Mouse (Mus musculus) stomach, embryonic 15.5 days (tissue): ENCODE results near the gene Bcl11b. TPM values are rescaled to one million over a fixed set of nuclear protein-coding genes. Genes with fewer than 3 reads are reported as not detected.

Experiments
- ATAC-seq: fragments of 200-750 bp; cut with Nextera tagmentation; 2 replicates; pipeline ENCODE4 v1.8.0; 2017; ENCODE audit warnings: low read depth, moderate number of reproducible peaks, moderate TSS enrichment; ENCODE audit not compliant: insufficient read depth, low FRiP score
- H3K27ac ChIP-seq: fragments of 300-500 bp; sonication (generic); 2 replicates; pipeline ENCODE4 v1.5.1; 2015; ENCODE audit warnings: mild to moderate bottlenecking, inconsistent platforms
- H3K27me3 ChIP-seq: fragments of 300-500 bp; sonication (generic); replicated peaks from 2 replicates; pipeline ENCODE4 v1.6.1; 2015; ENCODE audit warnings: inconsistent platforms
- H3K36me3 ChIP-seq: fragments of 300-500 bp; sonication (generic); 2 replicates; pipeline ENCODE4 v1.6.1; 2015; ENCODE audit warnings: inconsistent platforms
- H3K4me1 ChIP-seq: fragments of 300-500 bp; sonication (generic); 2 replicates; pipeline ENCODE4 v1.6.1; 2015; ENCODE audit warnings: inconsistent platforms
- H3K4me2 ChIP-seq: fragments of 300-500 bp; sonication (generic); 2 replicates; pipeline ENCODE4 v1.6.1; 2015; ENCODE audit warnings: mild to moderate bottlenecking, inconsistent platforms
- H3K4me3 ChIP-seq: fragments of 300-500 bp; sonication (generic); replicated peaks from 2 replicates; pipeline ENCODE4 v1.5.1; 2015; ENCODE audit warnings: inconsistent platforms
- H3K9ac ChIP-seq: fragments of 300-500 bp; sonication (generic); 2 replicates; pipeline ENCODE4 v1.6.1; 2015; ENCODE audit warnings: inconsistent platforms
- H3K9me3 ChIP-seq: fragments of 300-500 bp; sonication (generic); 2 replicates; pipeline ENCODE4 v1.6.1; 2016; ENCODE audit warnings: inconsistent platforms
- WGBS: fragments of 180-500 bp; shearing (Covaris S2); methylation state at CpG from one replicate; pipeline ENCODE4 v1.1.7; 2015; 5-methylcytosine and 5-hydroxymethylcytosine counted together
- polyA plus RNA-seq: library from polyadenylated mRNA; unstranded; fragments of >200 nt; fragmentation: Nextera tagmentation; extraction: Ambion mirVana; gene quantifications from 2 replicates; pipeline ENCODE4 v1.2.1, GENCODE M21; 2015

Gene Bcl11b
- polyA plus RNA-seq, 1 experiment from 2014 or later: 5.7 TPM

DNA sequence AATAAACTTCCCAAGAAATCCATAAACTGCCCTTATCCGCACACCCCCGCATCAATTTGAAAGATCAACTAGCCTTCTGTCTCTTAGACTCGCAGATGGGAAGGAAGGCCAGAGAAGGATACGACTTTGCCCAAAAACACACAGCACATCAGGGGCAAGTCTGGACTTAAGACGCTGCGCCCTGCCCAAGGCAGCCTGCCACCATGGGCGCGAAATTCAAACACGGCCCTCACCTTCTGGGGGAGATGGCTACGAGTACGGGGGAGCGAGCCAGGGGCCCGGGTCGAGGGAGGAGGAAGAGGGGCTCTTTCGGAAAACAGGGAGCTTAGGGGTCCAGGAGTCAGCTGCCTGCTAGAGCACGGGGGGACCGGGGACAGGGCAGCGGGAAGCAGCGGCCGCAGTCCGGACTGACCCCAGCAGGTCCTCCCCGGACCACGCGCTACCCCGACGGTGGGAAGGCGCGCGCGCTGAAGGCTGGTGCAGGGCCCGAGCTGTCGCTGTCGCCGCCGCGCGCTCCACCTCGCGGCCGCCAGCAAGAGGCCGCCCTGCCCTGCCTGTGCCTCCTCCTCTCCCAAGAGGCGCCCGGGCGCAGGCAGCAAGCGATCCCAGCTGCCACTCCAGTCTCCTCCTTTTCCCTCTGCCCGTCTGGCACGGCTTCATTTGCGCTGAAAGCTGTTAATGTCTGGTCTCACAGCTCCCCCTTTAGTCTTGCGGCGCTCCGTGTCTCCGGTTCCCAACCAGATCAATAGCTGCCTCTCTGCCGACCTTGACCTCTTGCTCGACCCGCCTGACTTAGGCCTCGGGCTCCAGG lies 2.6 kb upstream of the Bcl11b start:
- H3K9ac ChIP-seq: 0 out of 2 replicates have a peak overlapping the region, but pooled peaks have one; percentile 9
- H3K27me3 ChIP-seq: peaks cover 30% of the 10 kb centered on the region
- no peak overlapping the region for H3K27ac ChIP-seq
- H3K4me1 ChIP-seq: peaks cover 23% of the 10 kb centered on the region
- peak overlapping the region; percentile 97 for H3K4me2 ChIP-seq
- H3K36me3 ChIP-seq: no peaks in the 10 kb centered on the region
- H3K9me3 ChIP-seq: no peaks in the 10 kb centered on the region
- WGBS: 2% methylated on average over 41 of the region's 56 CpGs
- H3K4me3 ChIP-seq: peak overlapping the region; percentile 41
- peak; percentile 65; the same call in 1 of the 2 replicates for ATAC-seq

- Histone ChIP-seq H3K36me3 (no peaks in the 10 kb centered on the region), H3K9ac (0 out of 2 replicates have a peak overlapping the region, but pooled peaks have one; percentile 8), H3K9me3 (no peaks in the 10 kb centered on the region), H3K4me2 (peak overlapping the region; percentile 97), H3K4me1 (peaks cover 23% of the 10 kb centered on the region), H3K27ac (peak overlapping the region; percentile 65), H3K27me3 (peaks cover 32% of the 10 kb centered on the region), H3K4me3 (peak overlapping the region; percentile 76)
- WGBS: 11% methylated on average over 14 of the region's 14 CpGs
- ATAC-seq: no peak
Measured at GRCm38 (mm10) chr12:108005488-108005800, 2.0 kb upstream of the Bcl11b start.

GRCm38 (mm10) chr12:108004701-108005487 lies 1.5 kb upstream of the Bcl11b start:
- H3K4me2 ChIP-seq: peak overlapping the region; percentile 97
- peak overlapping the region; percentile 65 for H3K27ac ChIP-seq
- H3K9ac ChIP-seq: 0 out of 2 replicates have a peak overlapping the region, but pooled peaks have one; percentile 8
- H3K27me3 ChIP-seq: peaks cover 36% of the 10 kb centered on the region
- H3K4me3 ChIP-seq: peak overlapping the region; percentile 76
- peak; percentile 36; the same call in 1 of the 2 replicates for ATAC-seq
- peaks cover 23% of the 10 kb centered on the region for H3K4me1 ChIP-seq
- no peaks in the 10 kb centered on the region for H3K9me3 ChIP-seq
- no peaks in the 10 kb centered on the region for H3K36me3 ChIP-seq
- WGBS: 1% methylated on average over 43 of the region's 43 CpGs

GRCm38 (mm10) chr12:108003928-108004327 lies 526 bp upstream of the Bcl11b start:
- no peaks in the 10 kb centered on the region for H3K36me3 ChIP-seq
- peak overlapping the region; percentile 97 for H3K4me2 ChIP-seq
- peak; percentile 67 for ATAC-seq
- H3K27me3 ChIP-seq: peaks cover 36% of the 10 kb centered on the region
- H3K9me3 ChIP-seq: no peaks in the 10 kb centered on the region
- peak overlapping the region; percentile 62 for H3K9ac ChIP-seq
- under 1% methylated on average over 35 of the region's 35 CpGs for WGBS
- peaks cover 23% of the 10 kb centered on the region for H3K4me1 ChIP-seq
- peak overlapping the region; percentile 91 for H3K27ac ChIP-seq
- H3K4me3 ChIP-seq: peak overlapping the region; percentile 76

DNA sequence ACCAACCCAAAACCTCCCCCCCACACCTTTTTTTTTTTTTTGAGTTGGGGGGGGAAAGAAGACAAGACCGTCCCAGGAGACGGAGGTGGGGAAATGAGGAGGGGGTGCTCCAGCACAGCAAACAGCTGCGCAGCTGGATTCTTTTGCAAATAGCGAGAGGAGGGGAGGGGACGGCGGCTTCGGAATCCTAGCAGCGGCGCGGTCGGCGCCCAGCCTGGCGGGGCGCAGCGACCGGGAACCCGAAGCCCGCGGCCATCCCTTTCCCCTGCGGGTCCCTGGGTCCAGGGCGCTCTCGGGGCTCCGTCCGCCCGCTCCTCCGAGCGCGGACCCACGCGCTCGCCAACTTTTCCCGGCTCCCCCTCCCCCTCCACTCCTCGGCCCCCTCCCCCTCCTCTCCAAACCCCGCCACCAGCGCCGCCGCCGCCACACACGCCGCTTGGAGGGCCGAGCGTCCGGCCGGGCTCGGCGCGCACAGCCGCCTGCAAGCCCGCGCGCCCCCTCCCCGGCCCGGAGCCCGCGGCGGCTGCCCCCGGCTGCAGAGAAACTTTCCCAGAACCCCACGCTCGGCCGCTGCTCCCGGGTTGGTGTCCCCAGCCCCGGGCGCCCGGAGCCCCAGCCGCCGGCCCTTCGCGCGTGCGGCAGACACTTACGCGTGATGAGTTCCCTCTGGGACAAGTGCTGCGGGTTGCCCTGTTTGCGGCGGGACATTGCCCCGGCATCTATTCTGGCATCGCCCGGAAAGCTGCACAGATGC lies 789 bp downstream of the Bcl11b start:
- H3K4me3 ChIP-seq: peak overlapping the region; percentile 76
- H3K4me1 ChIP-seq: peaks cover 29% of the 10 kb centered on the region
- H3K27me3 ChIP-seq: peaks cover 40% of the 10 kb centered on the region
- 0 out of 2 replicates have a peak overlapping the region, but pooled peaks have one; percentile 1 for H3K27ac ChIP-seq
- under 1% methylated on average over 52 of the region's 78 CpGs for WGBS
- H3K36me3 ChIP-seq: no peaks in the 10 kb centered on the region
- peak overlapping the region; percentile 62 for H3K9ac ChIP-seq
- no peak for ATAC-seq
- no peaks in the 10 kb centered on the region for H3K9me3 ChIP-seq
- H3K4me2 ChIP-seq: peak overlapping the region; percentile 97

DNA sequence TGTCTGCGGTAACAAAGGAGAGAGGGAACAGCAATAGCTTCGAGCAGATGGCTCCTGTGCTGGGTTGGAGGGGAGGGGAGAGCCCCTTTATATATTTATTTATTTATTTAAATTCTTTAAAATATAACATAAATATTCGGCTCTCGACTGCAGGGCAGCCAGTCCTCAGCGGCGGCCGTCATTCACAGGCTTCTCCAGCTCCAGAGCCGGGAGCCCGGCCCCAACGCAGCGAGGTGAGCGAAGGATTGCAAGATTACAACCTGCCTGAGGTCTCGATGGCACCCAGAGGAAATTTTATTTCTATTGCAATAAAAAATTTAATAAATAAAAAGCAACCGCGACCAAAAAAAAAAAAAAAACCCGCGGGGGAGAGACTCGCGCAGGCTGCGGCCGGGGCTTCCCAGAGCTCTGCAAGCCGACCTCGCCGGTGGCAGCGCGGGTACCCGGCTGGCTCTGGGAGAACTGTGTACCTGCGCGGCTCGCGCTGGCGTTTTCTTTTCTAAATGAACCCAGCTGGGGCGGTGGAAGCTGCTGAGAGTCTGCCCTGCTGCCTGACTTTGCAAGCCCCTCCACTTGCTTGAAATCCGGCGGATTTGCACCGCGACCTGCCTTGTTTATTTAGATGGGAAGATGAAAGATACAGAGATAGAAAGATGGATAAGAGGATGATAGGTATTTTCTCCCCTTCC lies 1.6 kb downstream of the Bcl11b start:
- Histone ChIP-seq H3K27ac (no peak overlapping the region), H3K27me3 (peaks cover 37% of the 10 kb centered on the region), H3K9me3 (no peaks in the 10 kb centered on the region), H3K4me1 (peaks cover 29% of the 10 kb centered on the region), H3K4me2 (peak overlapping the region; percentile 97), H3K9ac (no peak overlapping the region), H3K4me3 (peak overlapping the region; percentile 76), H3K36me3 (no peaks in the 10 kb centered on the region)
- ATAC-seq: no peak
- 4% methylated on average over 37 of the region's 37 CpGs for WGBS

- H3K4me2 ChIP-seq: peak overlapping the region; percentile 23; the same call in 1 of the 2 replicates
- H3K4me1 ChIP-seq: peaks cover 21% of the 10 kb centered on the region
- no peak overlapping the region for H3K4me3 ChIP-seq
- no peak overlapping the region for H3K27ac ChIP-seq
- 31% methylated on average over 2 of the region's 2 CpGs for WGBS
- H3K9ac ChIP-seq: no peak overlapping the region
- no peaks in the 10 kb centered on the region for H3K36me3 ChIP-seq
- peaks cover 31% of the 10 kb centered on the region for H3K27me3 ChIP-seq
- no peak for ATAC-seq
- no peaks in the 10 kb centered on the region for H3K9me3 ChIP-seq
Measured at GRCm38 (mm10) chr12:108000715-108001080, 2.7 kb downstream of the Bcl11b start.

GRCm38 (mm10) chr12:107999751-108000714 lies 3.4 kb downstream of the Bcl11b start:
- H3K27ac ChIP-seq: no peak overlapping the region
- H3K27me3 ChIP-seq: peaks cover 24% of the 10 kb centered on the region
- no peaks in the 10 kb centered on the region for H3K36me3 ChIP-seq
- no peak overlapping the region for H3K9ac ChIP-seq
- peaks cover 16% of the 10 kb centered on the region for H3K4me1 ChIP-seq
- peak overlapping the region; percentile 23; the same call in 1 of the 2 replicates for H3K4me2 ChIP-seq
- ATAC-seq: no peak
- WGBS: 63% methylated on average over 15 of the region's 15 CpGs
- H3K4me3 ChIP-seq: no peak overlapping the region
- H3K9me3 ChIP-seq: no peaks in the 10 kb centered on the region

- Histone ChIP-seq H3K9me3 (no peaks in the 10 kb centered on the region), H3K4me2 (peak overlapping the region; percentile 32; the same call in 1 of the 2 replicates), H3K27ac (no peak overlapping the region), H3K4me1 (peaks cover 6% of the 10 kb centered on the region), H3K36me3 (no peaks in the 10 kb centered on the region), H3K9ac (no peak overlapping the region), H3K4me3 (no peak overlapping the region), H3K27me3 (peaks cover 22% of the 10 kb centered on the region; the same call in 1 of the 2 replicates)
- 1% methylated on average over 20 of the region's 20 CpGs for WGBS
- no peak for ATAC-seq
Measured at GRCm38 (mm10) chr12:107998746-107999145, 4.7 kb downstream of the Bcl11b start.

DNA sequence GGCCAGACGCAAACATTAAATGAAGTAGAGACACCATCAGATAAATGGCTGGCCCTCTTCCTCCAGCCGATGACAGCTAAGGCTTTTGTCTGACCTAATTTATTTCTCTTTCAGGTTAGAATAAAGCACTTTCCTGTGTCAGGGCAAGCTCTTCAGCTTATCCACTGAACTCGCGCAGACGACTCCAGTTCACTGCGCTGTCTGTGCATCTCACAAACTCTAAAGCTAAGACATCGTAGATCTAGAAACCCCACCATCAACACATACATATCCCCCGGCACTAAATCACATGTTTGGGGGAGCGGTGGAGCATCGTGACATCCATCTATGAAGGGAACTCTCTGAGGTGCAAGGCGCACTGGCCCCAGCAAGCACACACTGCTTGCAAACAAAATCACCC lies 5.5 kb downstream of the Bcl11b start:
- no peak overlapping the region for H3K27ac ChIP-seq
- H3K4me1 ChIP-seq: peaks cover 6% of the 10 kb centered on the region
- peaks cover 20% of the 10 kb centered on the region; the same call in 1 of the 2 replicates for H3K27me3 ChIP-seq
- H3K9ac ChIP-seq: no peak overlapping the region
- H3K4me2 ChIP-seq: no peak overlapping the region
- no peaks in the 10 kb centered on the region for H3K9me3 ChIP-seq
- H3K4me3 ChIP-seq: no peak overlapping the region
- 52% methylated on average over 11 of the region's 11 CpGs for WGBS
- no peaks in the 10 kb centered on the region for H3K36me3 ChIP-seq
- no peak for ATAC-seq
